Mouse (Mus musculus) ES-Bruce4 (cell line): ENCODE data around the gene Fmnl2. TPM values are rescaled to one million over a fixed set of nuclear protein-coding genes. Genes with fewer than 3 reads are reported as not detected.

Experiments
- H3K27ac ChIP-seq: 2 replicates; pipeline ENCODE4 v1.5.1; 2012; ENCODE audit warnings: low read length, inconsistent platforms; ENCODE audit not compliant: insufficient read depth
- H3K27me3 ChIP-seq: 2 replicates; pipeline ENCODE4 v1.6.1; 2012; ENCODE audit warnings: mild to moderate bottlenecking, low read length, inconsistent platforms; ENCODE audit not compliant: control insufficient read depth, poor library complexity, insufficient read depth, severe bottlenecking
- H3K36me3 ChIP-seq: 2 replicates; pipeline ENCODE4 v1.6.1; 2012; ENCODE audit warnings: inconsistent platforms, mild to moderate bottlenecking, low read length, moderate library complexity; ENCODE audit not compliant: control insufficient read depth, poor library complexity, insufficient read depth, severe bottlenecking
- H3K4me1 ChIP-seq: one replicate; pipeline ENCODE4 v1.8.1; 2011; ENCODE audit warnings: low read length; ENCODE audit not compliant: control insufficient read depth, insufficient read depth
- H3K4me3 ChIP-seq: 2 replicates; pipeline ENCODE4 v1.5.1; 2011; ENCODE audit warnings: low read depth, mild to moderate bottlenecking, low read length
- H3K9ac ChIP-seq: 2 replicates; pipeline ENCODE4 v1.6.1; 2012; ENCODE audit warnings: low read depth, mild to moderate bottlenecking, inconsistent platforms; ENCODE audit not compliant: poor library complexity, severe bottlenecking
- H3K9me3 ChIP-seq: replicated peaks from 2 replicates; pipeline ENCODE4 v1.6.1; 2012; ENCODE audit warnings: mild to moderate bottlenecking, low read length, inconsistent platforms; ENCODE audit not compliant: control insufficient read depth, poor library complexity, insufficient read depth, severe bottlenecking
- CTCF ChIP-seq: IDR thresholded peaks from one replicate; pipeline ENCODE4 v1.8.1; 2011; ENCODE audit warnings: low read depth, low read length
- EP300 ChIP-seq: IDR thresholded peaks from 2 replicates; pipeline ENCODE4 v1.6.1; 2011; ENCODE audit warnings: low read depth, low read length; ENCODE audit not compliant: insufficient read depth
- POLR2A ChIP-seq: IDR thresholded peaks from one replicate; pipeline ENCODE4 v1.8.1; 2011; ENCODE audit warnings: low read length; ENCODE audit not compliant: insufficient read depth
- polyA plus RNA-seq: library from polyadenylated mRNA; stranded (reverse); fragments of >200 nt; gene quantifications from 2 replicates; pipeline ENCODE4 v1.2.4, GENCODE M21; 2011; ENCODE audit warnings: low read depth; ENCODE audit not compliant: missing spikeins, insufficient read depth, insufficient read length

Fmnl2 gene
- polyA plus RNA-seq, 1 experiment = 55.7 TPM

- Histone ChIP-seq H3K9me3 (no peaks in the 10 kb centered on the region), H3K4me1 (no peaks in the 10 kb centered on the region), H3K4me3 (no peak overlapping the region), H3K27ac (no peak overlapping the region), H3K9ac (no peak overlapping the region), H3K27me3 (no peaks in the 10 kb centered on the region), H3K36me3 (no peaks in the 10 kb centered on the region)
- TF ChIP-seq EP300 (no peak), CTCF (no peak), POLR2A (no peak)
These were observed 124.8 kb downstream of the Fmnl2 start for GRCm38 (mm10) chr2:52982502-52982901.

- Histone ChIP-seq H3K36me3 (no peaks in the 10 kb centered on the region), H3K4me1 (no peaks in the 10 kb centered on the region), H3K27me3 (no peaks in the 10 kb centered on the region), H3K9ac (no peak overlapping the region), H3K4me3 (no peak overlapping the region), H3K9me3 (no peaks in the 10 kb centered on the region), H3K27ac (no peak overlapping the region)
- TF ChIP-seq CTCF (no peak), POLR2A (no peak), EP300 (no peak)
These were observed 126.9 kb downstream of the Fmnl2 start for GRCm38 (mm10) chr2:52984556-52984955.

GRCm38 (mm10) chr2:52985167-52985566 is 127.5 kb downstream of the Fmnl2 start:
- H3K27ac ChIP-seq = no peak overlapping the region
- TF ChIP-seq CTCF (no peak), EP300 (no peak), POLR2A (no peak)
- no peaks in the 10 kb centered on the region for H3K9me3 ChIP-seq
- H3K9ac ChIP-seq = no peak overlapping the region
- no peaks in the 10 kb centered on the region for H3K4me1 ChIP-seq
- no peak overlapping the region for H3K4me3 ChIP-seq
- no peaks in the 10 kb centered on the region for H3K36me3 ChIP-seq
- H3K27me3 ChIP-seq = no peaks in the 10 kb centered on the region

GRCm38 (mm10) chr2:52986354-52986753 is 128.7 kb downstream of the Fmnl2 start:
- Histone ChIP-seq H3K4me1 (no peaks in the 10 kb centered on the region), H3K27ac (no peak overlapping the region), H3K4me3 (no peak overlapping the region), H3K36me3 (no peaks in the 10 kb centered on the region), H3K9ac (no peak overlapping the region), H3K9me3 (no peaks in the 10 kb centered on the region), H3K27me3 (no peaks in the 10 kb centered on the region)
- TF ChIP-seq EP300 (no peak), CTCF (no peak), POLR2A (no peak)

- TF ChIP-seq POLR2A (no peak), CTCF (no peak), EP300 (no peak)
- no peaks in the 10 kb centered on the region for H3K36me3 ChIP-seq
- H3K4me3 ChIP-seq = no peak overlapping the region
- H3K4me1 ChIP-seq = no peaks in the 10 kb centered on the region
- H3K27ac ChIP-seq = no peak overlapping the region
- no peak overlapping the region for H3K9ac ChIP-seq
- H3K27me3 ChIP-seq = no peaks in the 10 kb centered on the region
- H3K9me3 ChIP-seq = no peaks in the 10 kb centered on the region
These were observed 129.4 kb downstream of the Fmnl2 start for GRCm38 (mm10) chr2:52987035-52987434.

GRCm38 (mm10) chr2:52987637-52988295 is 130.1 kb downstream of the Fmnl2 start:
- H3K4me1 ChIP-seq = no peaks in the 10 kb centered on the region
- TF ChIP-seq EP300 (no peak), CTCF (no peak), POLR2A (no peak)
- no peak overlapping the region for H3K9ac ChIP-seq
- H3K27ac ChIP-seq = no peak overlapping the region
- H3K27me3 ChIP-seq = no peaks in the 10 kb centered on the region
- no peaks in the 10 kb centered on the region for H3K36me3 ChIP-seq
- no peak overlapping the region for H3K4me3 ChIP-seq
- no peaks in the 10 kb centered on the region for H3K9me3 ChIP-seq
